Mouse (Mus musculus): Measurements from ENCODE around the gene Fmnl3.

DNA sequence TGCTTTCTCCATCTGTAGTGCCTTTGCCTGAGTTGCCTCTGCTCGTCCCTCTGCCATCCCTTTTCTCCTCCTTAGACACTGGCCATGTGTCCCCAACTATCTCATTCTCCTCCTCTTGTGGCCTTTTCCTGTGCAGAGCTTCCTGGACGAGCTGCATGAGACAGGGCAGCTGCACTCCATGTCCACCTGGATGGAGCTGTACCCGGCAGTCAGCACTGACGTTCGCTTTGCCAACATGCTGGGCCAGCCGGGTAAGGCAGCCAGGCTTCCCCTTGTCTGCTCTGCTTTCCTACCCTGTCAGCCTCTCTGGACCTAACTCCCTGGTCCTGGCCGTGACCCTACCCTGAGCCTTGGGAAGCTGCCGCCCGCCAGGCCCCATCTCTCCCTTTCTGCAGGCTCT, 60.7 kb downstream of the Fmnl3 start:
- TF ChIP-seq GATA1 (IDR thresholded peaks at IDR 0.05; ENCODE audit: low read length) (no peak), TAL1 (IDR thresholded peaks at IDR 0.05; ENCODE audit: low read length) (no peak)

Measured in erythroblast, embryonic 14.5 days (primary cell).